Mouse (Mus musculus): ENCODE measurements around the gene Mptx2. TPM values are rescaled to one million over a fixed set of nuclear protein-coding genes. Genes with fewer than 3 reads are reported as not detected.
"Not testable (repeated sequence)": the region's sequence is repeated elsewhere in the genome, so short reads cannot be mapped to it uniquely, and the experiment has no call there.

Gene Mptx2
- total RNA-seq (2021) = not detected

DNA sequence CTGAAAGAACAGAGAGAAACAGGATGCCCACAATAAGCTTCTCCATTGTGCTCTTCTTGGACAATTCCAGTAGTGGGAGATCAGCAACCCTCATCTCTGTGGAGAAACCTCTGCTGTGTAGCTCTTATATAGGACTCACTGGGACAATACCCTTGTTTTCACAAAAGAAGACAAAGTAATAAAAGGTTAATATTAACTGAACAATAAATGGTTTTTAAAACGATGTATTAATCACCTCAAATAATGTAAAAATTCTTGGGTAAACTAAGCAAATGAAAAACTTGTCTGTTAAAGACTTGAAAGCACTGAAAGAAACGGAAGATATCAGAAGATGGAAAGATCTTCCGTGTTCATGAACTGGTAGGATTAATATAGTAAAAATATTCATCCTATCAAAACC is at the start of gene Mptx2:
TSS of gene Mptx2 (minus strand) at position 101 of the 400 bp plus-strand sequence.
- no peak for DNase-seq
- intact Hi-C loops (cut with DNase I) = loop anchor here (10.0 kb wide), 1 partner anchor 1057 kb away; the partner anchor contains the start of gene Mptx1

DNA sequence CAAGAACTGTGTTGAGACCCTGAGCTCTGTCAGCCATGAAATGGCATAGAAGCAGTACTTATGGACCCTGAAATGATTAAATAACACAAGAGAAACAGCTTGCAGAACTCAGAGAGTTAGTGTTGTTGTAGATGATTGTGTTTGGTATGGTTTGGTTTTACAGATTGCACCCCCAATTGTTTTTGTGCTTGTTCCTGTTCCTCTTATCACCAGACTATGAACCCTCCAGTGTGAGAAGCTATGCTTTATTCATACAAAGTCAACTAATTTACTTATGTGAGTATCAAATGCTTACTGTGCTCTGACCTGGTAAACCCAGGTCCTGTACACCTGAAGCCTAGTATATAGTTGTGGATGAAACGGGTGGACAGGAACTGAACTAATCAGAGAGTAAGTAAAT is 49.0 kb upstream of the Mptx2 start:
- intact Hi-C loops (cut with DNase I) = no loop called here
- no peak for DNase-seq

DNA sequence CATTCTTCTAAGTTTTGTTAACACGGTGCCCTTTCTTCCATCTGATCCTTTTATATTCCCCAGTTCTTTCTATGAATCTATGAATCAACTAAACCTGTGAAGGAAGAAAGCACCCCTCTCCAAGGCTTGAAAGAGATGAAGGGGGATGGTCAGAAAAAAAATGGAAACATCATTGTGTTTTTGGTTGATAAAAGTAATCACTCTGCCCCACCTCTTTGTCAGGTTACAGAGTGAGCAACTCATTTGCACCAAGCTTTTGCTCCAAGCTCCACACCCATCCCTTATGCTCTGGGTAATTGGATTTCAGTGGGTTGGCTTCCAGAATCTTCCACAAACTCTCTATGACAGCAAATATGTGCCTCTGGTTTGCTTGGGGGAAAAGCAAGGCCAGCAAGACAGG is 47.8 kb upstream of the Mptx2 start:
- intact Hi-C loops (cut with DNase I) = no loop called here
- no peak for DNase-seq

DNA sequence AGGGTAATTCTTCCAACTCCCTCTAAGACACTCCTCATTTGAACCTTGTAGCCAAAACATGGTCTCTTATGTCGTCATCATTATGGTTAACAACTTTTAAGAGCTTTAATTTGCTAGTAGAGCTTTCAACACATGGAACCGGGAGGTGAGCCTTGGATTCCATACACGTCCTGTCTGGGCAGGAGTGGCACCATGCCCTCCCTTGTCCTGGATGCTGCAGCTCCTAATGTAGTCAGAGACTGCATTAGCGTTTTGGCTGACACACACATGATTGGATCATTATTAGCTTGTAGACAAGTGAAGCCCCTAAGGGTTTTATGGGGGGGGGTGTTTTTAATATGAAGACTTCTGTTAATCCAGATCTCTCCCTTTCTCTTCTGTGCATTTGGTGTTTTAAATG is 47.4 kb upstream of the Mptx2 start:
- intact Hi-C loops (cut with DNase I) = no loop called here

DNA sequence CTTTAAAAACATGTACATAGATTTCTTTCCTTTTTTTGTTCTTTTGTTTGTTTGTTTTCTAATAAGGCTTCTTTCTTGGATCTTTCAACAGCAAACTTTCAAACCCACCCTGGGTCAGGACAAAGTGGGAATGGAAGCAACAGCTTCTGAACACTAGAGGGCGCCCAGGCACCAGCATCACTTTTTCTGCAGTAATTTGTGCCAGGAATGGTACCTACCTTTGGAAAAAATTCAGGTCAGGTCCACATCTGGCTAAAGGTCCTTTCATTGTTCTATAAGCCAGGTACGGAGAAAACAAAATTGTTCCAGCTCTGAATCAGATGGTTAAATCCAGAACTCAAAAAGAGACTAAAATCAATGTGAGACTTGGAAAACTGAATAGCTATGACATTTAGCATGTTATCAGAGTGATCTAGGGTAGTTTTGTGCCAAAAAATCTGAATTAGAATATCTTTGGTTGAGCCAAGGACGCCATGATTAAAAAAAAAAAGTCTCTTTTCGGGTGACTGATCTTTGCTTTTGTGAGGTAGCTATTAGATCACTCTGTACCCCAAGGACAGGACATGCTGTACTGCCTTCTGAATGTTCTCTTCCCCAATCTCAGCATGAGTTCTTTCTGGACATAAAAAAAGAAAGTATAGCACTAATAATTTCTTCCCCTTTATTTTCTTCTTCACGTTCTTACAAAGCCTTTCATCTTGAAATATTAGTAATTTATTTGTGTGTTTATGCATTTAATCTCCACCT is 46.4 kb upstream of the Mptx2 start:
- intact Hi-C loops (cut with DNase I) = no loop called here
- peak; percentile 53 for DNase-seq

More for the DNA sequence above, 47.4 kb upstream of the Mptx2 start:
- DNase-seq = no peak

- intact Hi-C loops (cut with DNase I) = no loop called here
- DNase-seq = no peak
Measured at GRCm38 (mm10) chr1:173322249-173322627, 44.7 kb upstream of the Mptx2 start.

- no peak for DNase-seq
- intact Hi-C loops (cut with DNase I) = no loop called here
Measured at GRCm38 (mm10) chr1:173321593-173322248, 44.1 kb upstream of the Mptx2 start.

DNA sequence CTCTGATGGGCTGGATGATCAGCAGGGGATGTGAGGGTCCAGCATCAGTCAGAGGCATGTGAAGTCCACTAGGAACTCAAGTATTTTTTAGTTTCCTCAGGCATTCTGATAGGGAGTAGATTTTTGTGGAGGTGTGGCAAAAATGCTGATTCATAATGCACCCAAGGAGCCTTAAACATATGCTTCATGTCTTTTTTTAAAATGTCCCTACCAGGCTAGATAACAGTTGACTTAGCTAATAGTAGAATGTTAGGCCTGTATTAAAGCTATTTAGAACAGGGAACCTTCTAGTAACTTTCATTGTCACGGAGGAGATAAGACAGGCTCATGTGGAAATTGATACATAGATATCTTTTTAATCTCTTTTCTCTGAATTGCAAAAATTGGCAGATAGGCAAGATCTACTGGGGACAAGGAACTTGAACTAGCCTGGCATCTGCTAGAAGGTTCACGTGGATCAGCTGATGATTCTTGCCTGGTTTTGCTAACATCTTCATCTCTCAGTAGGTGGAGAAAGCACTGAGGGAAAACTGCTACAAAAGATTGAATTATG is 40.4 kb upstream of the Mptx2 start:
- no peak for DNase-seq
- intact Hi-C loops (cut with DNase I) = no loop called here

DNA sequence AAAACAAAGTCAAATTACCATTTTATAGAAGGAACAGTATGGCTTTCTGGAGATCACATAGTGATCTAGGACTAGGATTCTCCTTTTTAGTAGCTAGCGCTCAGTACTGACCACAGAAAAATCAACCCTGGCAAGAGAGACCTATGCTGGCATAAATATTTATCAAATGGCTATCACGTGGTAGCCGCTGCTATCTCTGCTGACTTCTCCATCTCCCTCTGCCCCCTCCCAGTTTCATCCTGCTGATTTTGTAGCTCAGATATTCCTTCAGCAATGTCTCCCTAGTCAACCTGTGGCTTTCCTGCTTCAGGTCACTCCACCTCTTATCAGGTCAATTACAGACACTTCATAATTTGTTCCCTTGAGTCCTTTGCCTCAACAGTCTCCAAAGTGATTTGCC is 38.1 kb upstream of the Mptx2 start:
- intact Hi-C loops (cut with DNase I) = no loop called here
- DNase-seq = no peak

- DNase-seq; intact Hi-C loops (cut with DNase I): not testable (repeated sequence)
Measured at GRCm38 (mm10) chr1:173313535-173314050, 36.0 kb upstream of the Mptx2 start.

- DNase-seq; intact Hi-C loops (cut with DNase I): not testable (repeated sequence)
Measured at GRCm38 (mm10) chr1:173302795-173303194, 25.2 kb upstream of the Mptx2 start.

GRCm38 (mm10) chr1:173265701-173266100 is 11.9 kb downstream of the Mptx2 start, which contains the start of gene Olfr418:
TSS of gene Olfr418 (plus strand) at chr1:173266001.
- DNase-seq = no peak
- intact Hi-C loops (cut with DNase I) = no loop called here

DNA sequence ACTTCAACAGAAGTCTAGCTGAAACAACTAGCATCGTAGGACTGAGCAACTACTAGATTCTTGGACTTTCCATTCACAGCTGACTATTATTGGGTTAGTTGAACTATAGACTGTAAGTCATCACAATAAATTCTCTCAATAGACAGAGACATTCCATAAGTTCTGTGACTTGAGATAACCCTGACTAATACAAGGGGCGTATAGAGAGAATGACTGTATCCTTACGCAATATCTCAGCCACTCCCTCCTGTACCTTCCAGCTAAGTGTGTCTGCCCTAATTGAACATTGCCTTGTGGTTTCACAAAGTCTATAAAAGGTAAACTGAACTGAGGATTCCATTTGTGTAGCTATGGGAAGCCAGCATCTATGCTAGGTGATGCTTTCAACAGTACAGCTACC is 27.7 kb downstream of the Mptx2 start:
- DNase-seq = no peak
- intact Hi-C loops (cut with DNase I) = no loop called here

GRCm38 (mm10) chr1:173237004-173237403 is 40.6 kb downstream of the Mptx2 start:
- DNase-seq; intact Hi-C loops (cut with DNase I): not testable (repeated sequence)

GRCm38 (mm10) chr1:173227081-173227480 is 50.5 kb downstream of the Mptx2 start, which contains the start of gene Fcer1a:
TSS of gene Fcer1a (minus strand) at chr1:173227214.
- intact Hi-C loops (cut with DNase I) = no loop called here
- no peak for DNase-seq

Other genes with a start within 250 kb of the Mptx2 start
- not detected for gene Olfr1408, start 140.4 kb downstream of the Mptx2 start, total RNA-seq (2021)
- gene Olfr1406, start 87.1 kb downstream of the Mptx2 start, total RNA-seq (2021) = not detected
- not detected for gene Olfr218, start 80.0 kb downstream of the Mptx2 start, total RNA-seq (2021)
- gene Olfr1404, start 65.4 kb downstream of the Mptx2 start, total RNA-seq (2021) = not detected
- not detected for gene Fcer1a, start 50.6 kb downstream of the Mptx2 start, total RNA-seq (2021)
- gene Olfr418, start 11.8 kb downstream of the Mptx2 start, total RNA-seq (2021) = not detected
- 100 to 1,000 TPM; 134 to 136 TPM for gene Ackr1, start 56.0 kb upstream of the Mptx2 start, total RNA-seq (2021)
- 10 to 100 TPM in 1 of 2 experiments, 1 to 10 TPM in 1; 8.3 to 11.1 TPM for gene Aim2, start 73.1 kb upstream of the Mptx2 start, total RNA-seq (2021)
- 100 to 1,000 TPM; 502 to 546 TPM for gene Cadm3, start 89.9 kb upstream of the Mptx2 start, total RNA-seq (2021)
- gene Ifi206, start 213.3 kb upstream of the Mptx2 start, total RNA-seq (2021) = not detected